Mouse (Mus musculus): ENCODE data around the gene Alg3.

The Alg3 gene

DNA sequence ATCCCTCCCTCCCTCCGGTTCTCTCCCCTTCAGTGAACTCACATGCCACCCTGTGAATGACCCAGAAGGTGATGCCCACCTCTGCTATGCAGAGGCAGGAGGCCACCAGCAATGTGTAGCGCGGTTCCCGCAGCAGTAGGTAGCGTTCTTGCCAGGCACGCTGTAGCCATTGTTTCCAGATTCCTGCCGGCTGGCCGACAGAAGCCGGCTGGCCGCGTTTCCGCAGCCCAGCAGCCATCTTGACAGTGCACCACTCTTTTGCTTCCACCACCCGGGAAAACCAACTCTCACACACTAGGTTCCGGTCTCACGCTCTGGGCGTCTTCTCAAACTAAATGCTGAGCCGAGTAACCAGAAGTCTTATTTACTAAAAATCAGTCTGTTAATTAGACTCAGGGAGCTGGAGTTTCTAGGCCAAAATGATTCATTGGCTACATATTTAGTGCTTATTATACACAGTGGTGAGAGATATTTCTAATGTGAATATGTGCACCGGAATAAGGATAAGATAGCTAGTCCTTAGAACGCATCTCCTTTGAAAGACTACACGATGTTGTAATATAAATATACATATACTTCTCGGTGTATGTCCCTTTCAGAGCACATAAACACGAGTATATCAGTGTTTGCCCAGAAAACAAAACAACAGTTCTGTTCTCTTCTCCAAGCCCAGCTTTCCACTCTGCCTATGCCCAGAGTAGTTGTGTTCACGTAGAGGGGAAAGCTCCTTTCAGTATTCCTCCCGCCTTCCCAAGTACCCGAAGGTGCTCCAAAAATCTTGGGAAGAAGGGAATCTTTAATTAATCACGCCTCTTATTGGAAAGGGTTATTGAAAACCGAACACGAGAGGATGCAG is 806 bp downstream of the Alg3 start:
- DNase-seq (ENCODE audit: low read depth, low spot score), result peak; percentile 86

GRCm38 (mm10) chr16:20604705-20605104 is 6.8 kb downstream of the Alg3 start:
- no peak for DNase-seq (ENCODE audit: low read depth, low spot score)

GRCm38 (mm10) chr16:20600511-20600910 is 11.0 kb downstream of the Alg3 start:
- DNase-seq (ENCODE audit: low read depth, low spot score), result no peak

- DNase-seq (ENCODE audit: low read depth, low spot score), result no peak
Measured at GRCm38 (mm10) chr16:20596687-20597441, 14.7 kb downstream of the Alg3 start.

- DNase-seq (ENCODE audit: low read depth, low spot score), result no peak
Measured at GRCm38 (mm10) chr16:20595737-20596136, 15.8 kb downstream of the Alg3 start.

GRCm38 (mm10) chr16:20595060-20595673 is 16.4 kb downstream of the Alg3 start:
- no peak for DNase-seq (ENCODE audit: low read depth, low spot score)

DNA sequence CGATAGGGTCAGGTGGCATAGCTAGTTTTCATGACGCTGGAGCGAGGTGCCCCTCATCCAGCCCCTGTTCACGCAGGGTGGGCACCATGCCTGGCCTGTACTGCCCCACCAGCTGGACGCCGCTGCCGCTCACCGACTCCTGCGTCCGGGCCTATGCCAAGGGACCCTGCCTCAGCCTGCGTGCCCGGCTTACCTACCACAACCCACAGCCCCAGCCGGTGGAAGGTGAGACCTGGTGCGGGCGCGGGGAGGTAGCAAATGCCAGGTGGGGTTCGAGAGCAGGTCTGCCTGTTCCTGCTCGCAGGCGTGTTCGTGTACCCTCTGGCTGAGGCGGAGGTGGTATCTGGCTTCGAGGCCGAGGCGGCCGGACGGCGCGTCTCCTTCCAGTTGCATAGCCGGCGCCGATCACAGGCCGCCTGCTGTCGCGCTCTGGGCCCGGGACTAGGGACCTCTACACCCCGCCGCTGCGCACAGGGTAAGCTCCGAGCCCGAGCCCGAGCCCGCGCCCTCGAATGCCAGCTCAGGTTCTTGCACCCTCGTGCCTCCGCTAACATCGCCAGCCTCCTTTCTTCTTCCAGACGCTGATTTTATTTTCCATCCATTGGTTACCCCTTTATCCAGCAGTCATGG is 20.3 kb downstream of the Alg3 start:
- DNase-seq (ENCODE audit: low read depth, low spot score), result no peak

GRCm38 (mm10) chr16:20590680-20591038 is 20.9 kb downstream of the Alg3 start:
- no peak for DNase-seq (ENCODE audit: low read depth, low spot score)

DNA sequence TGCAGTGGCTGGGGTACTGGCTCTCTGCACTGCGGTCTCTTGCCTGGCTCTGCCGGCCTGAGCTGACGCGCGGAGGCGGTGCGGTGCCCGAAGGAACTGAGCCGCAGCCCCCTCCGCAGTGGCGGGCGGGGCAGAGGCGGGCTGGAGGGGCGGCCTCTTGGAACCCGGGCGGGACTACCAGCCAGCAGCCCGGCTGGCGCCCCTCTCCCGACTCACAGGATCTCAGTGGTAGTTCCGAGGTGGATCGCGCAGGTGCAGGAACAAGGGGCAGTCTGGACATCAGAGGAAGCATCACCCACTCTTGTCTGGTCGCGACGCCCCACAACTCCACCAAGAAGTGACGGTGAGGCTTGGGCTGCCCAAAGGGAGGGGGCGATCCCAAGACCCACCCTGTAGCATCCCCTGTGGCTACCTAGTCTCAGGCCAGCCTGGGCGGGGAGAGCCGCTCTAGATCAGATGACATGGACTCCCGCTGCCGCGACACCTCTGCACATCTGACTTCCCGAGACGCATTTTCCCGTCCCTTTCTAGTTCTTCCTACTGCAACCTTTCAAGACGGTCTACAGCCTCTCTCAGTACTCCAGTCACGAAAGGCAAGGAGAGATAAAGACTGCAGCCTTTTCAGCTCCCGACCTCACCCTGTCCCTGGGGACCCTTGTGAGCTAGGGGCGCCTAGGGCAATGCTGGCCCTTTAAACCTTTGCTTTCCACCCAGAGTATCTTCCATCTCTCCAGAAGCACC is 21.4 kb downstream of the Alg3 start:
- DNase-seq (ENCODE audit: low read depth, low spot score), result no peak

GRCm38 (mm10) chr16:20589366-20589938 is 22.1 kb downstream of the Alg3 start, which contains the start of gene Vwa5b2:
Vwa5b2 (plus strand) TSS chr16:20589471.
- no peak for DNase-seq (ENCODE audit: low read depth, low spot score)

DNA sequence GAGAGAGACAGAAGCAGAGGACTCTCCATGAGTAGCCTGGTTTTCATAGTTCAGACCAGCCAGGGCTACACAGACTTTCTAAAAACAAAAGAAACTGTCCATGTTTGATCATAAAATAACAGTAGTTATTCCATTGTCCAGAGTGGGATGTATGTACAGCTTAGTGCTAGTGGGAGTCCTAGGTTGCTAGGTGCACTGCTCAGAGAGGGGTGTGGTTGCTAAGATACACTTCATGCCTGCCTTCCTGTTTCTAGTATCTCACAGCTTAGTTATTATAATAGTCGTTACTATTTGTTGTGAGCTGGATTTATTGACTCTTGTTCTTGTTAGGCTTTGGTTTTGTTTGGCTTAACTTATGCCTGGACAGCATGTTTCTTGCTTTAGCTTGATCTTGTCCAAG is 46.5 kb downstream of the Alg3 start:
- no peak for DNase-seq (ENCODE audit: low read depth, low spot score)

DNA sequence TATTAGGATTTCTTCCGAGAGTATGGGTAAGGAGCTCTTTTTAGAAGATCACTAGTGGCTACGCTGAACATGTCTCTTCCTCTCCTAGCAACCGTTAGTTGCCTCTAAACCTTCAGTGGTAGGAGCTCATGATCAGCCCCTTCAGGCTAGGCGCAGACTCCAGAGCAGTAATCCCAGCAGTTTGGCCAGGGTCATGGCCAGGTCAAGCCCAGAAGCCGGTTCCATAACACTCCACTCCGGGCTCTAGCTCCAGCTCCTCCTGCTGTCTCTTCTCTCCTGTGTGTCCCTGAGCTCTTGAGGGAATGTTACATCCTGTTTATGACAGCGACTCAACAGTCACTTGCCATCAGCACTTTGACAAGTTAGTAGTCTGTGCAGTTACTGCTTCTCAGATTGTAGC is 54.2 kb downstream of the Alg3 start:
- DNase-seq (ENCODE audit: low read depth, low spot score), result no peak

All from forelimb bud, embryonic 11.5 days (tissue).